Mouse (Mus musculus) splenic B cell, adult 2 months (primary cell): ENCODE results near the gene Cwh43.
A peak's percentile ranks its signal among the peaks of the same experiment; 100 is the strongest.

ENCODE experiments used
- DNase-seq: peaks from one replicate; pipeline ENCODE4 v3.0.0-alpha.2; 2011; ENCODE audit warnings: low read depth, low spot score
- H3K27me3 ChIP-seq: 2 replicates; pipeline ENCODE4 v1.6.1; 2012; ENCODE audit warnings: mild to moderate bottlenecking, low read length, moderate library complexity, mixed read lengths; ENCODE audit not compliant: control insufficient read depth, poor library complexity, insufficient read depth, severe bottlenecking
- H3K36me3 ChIP-seq: 2 replicates; pipeline ENCODE4 v1.6.1; 2012; ENCODE audit warnings: mild to moderate bottlenecking, low read length, moderate library complexity, mixed read lengths; ENCODE audit not compliant: control insufficient read depth, poor library complexity, insufficient read depth, severe bottlenecking

The Cwh43 gene

DNA sequence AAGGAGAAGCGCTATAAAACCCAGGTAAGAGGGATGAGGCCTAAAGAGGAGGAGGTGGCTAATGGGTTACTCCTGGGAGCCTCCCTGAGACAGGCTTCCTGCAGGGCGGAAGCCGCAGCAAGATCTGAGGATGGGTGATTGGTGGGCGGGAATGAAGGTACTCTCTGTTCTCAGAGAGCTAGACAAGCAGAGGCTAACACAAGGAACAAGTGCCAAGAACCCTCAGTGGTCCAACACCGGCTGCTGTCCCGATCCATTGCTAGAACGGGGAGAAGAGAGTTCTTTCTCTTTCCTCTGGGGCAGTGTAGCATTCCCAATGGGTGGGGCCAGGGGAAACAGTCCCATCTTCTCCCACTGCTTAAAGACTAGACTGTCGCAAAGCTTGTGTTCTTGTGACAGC is 25.0 kb upstream of the Cwh43 start:
- H3K36me3 ChIP-seq, result no peaks in the 10 kb centered on the region
- no peaks in the 10 kb centered on the region for H3K27me3 ChIP-seq
- no peak for DNase-seq

DNA sequence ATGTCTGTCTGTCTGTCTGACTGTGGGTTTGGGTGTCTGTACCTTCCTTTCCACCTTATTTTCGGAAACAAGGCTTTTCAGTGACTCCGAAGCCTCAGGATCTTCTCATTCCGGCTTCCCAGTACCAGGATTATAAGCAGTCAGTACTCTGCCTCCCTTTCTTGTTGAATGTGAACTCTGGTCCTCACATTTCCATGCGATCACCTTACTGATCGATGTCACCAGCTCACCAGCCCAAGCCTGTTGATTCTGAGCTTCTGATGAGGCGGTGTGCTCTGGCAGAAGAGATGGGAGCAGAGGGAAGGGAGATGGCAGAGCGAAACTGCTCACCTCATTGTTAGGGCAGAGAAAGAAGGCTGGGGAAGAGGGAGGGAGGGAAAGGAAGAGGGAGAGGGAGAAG is 24.4 kb upstream of the Cwh43 start:
- Histone ChIP-seq H3K36me3 (no peaks in the 10 kb centered on the region), H3K27me3 (no peaks in the 10 kb centered on the region)
- no peak for DNase-seq

DNA sequence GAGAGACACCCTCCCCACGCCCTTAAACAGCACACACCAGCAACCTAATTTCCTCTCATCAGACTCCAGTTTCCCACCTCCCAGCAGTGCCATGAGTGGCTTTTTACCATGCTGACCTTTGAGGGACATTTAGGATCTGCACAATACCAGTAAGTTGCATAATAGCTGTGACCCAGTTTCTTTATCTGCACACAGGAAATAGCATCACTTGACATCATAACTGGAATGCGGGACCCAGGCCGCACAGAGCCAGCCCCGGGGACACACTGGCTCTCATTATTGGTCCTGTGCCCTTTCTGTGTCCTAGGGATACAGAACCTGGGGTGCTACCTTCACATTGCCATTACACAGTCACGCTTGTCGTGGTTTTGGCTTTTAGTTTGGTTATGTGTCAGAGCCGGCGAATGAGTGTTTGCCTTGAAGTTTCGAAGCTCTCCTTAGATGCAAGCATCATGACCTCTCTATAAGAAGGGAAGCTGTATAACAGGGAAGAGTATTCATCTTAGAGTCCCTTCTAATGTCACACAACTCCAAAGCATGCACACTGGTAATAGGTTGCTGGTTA is 23.8 kb upstream of the Cwh43 start:
- Histone ChIP-seq H3K36me3 (no peaks in the 10 kb centered on the region), H3K27me3 (no peaks in the 10 kb centered on the region)
- no peak for DNase-seq

- Histone ChIP-seq H3K36me3 (no peaks in the 10 kb centered on the region), H3K27me3 (no peaks in the 10 kb centered on the region; the same call in 1 of the 2 replicates)
- peak; percentile 80 for DNase-seq
Observed at GRCm38 (mm10) chr5:73382737-73383646, 22.9 kb upstream of the Cwh43 start.

GRCm38 (mm10) chr5:73383647-73383970 is 22.3 kb upstream of the Cwh43 start:
- Histone ChIP-seq H3K36me3 (no peaks in the 10 kb centered on the region), H3K27me3 (no peaks in the 10 kb centered on the region; the same call in 1 of the 2 replicates)
- DNase-seq, result peak; percentile 10

DNA sequence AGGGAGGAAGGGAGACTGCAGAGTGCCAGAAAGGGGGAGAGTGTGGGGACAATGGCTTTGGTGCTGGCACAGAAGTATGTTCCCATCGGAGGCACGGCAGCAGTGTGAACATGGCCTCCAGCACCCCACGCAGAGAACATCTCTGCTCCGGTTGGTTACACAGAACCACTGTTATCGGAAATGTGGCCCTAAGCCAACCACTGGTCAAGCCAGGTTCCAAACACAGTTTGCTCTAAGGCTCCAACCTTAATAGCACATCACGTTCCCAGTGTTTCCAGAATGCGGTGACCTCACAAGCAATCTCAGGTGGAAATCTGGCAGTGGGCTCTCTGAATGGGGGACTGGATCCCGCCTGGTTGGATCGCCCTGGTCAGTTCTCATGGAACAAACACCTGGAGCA is 12.8 kb upstream of the Cwh43 start:
- no peaks in the 10 kb centered on the region for H3K36me3 ChIP-seq
- no peak for DNase-seq
- H3K27me3 ChIP-seq, result no peaks in the 10 kb centered on the region

DNA sequence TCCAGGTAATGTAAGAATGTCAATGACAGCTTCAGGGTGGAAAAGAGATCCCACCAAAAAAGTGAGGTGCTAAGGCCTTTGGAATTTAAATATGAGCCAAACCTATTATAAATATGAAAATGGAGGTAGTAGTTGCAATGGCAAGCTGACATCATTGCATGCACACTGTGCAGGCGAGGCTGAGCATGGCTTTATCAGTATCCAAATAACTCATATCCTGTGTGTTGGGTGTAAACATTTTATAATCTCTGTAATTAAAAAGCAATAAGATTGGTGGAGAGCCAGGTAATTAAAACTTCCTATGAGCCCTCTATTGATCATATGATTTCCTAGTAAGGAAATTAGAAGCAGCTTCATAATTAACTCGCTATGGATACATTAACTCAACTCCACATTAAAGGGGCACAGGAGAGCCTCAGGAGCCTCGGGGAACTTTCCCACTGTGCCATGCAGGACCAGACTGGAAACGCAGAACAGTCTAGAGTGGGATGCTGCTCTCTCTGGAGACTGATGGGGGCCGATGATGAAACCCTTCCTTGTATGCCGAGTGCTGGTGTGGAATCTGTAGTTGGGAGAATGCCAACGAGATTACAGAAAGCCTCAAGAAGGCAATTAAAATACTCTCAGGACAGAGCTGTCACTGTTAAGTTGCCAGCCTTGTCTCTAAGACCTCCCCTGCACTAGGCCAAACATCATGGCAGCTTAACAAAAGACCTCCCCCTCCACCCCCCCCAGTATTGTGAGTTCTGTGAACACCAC is 5.9 kb upstream of the Cwh43 start:
- no peaks in the 10 kb centered on the region for H3K27me3 ChIP-seq
- DNase-seq, result no peak
- no peaks in the 10 kb centered on the region for H3K36me3 ChIP-seq

DNA sequence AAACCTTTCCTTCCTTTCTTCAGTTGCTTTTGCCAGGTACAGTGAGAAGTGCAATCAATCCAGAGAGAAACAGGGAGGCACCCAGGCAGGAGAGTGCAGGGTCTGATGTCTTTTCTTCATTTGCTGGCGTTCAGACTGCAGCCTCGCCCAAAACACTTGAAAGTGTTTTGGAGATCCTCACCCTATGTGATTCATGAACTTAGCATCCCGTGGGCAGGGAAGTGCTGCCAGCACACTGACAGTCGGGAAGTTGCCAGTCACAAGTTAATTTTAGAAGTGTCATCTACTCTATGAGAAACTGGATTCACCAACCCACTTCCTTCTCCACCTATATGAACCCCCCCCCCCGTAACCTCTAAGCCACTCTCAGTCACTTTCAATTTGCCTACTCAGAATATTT is 4.5 kb upstream of the Cwh43 start:
- Histone ChIP-seq H3K27me3 (no peaks in the 10 kb centered on the region), H3K36me3 (no peaks in the 10 kb centered on the region)
- no peak for DNase-seq

DNA sequence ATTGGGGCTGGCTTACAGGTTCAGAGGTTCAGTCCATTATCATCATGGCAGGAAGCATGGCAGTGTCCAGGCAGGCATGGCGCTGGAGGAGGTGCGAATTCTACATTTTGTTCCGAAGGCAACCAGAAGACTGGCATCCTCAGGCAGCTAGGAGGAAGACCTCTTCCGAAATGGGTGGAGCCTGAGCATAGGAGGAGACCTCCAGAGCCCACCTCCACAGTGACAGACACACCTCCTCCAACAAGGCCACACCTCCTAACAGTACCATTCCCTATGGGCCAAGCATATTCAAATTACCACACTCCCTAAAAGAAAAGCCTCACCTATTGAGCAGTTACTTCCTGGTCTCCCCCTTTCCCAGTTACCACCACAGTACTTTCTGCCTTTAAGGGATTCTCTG is 3.0 kb upstream of the Cwh43 start:
- no peaks in the 10 kb centered on the region for H3K36me3 ChIP-seq
- no peak for DNase-seq

GRCm38 (mm10) chr5:73403311-73404068 is 2.4 kb upstream of the Cwh43 start:
- no peak for DNase-seq
- Histone ChIP-seq H3K36me3 (no peaks in the 10 kb centered on the region), H3K27me3 (no peaks in the 10 kb centered on the region)

More for the DNA sequence above, 3.0 kb upstream of the Cwh43 start:
- H3K27me3 ChIP-seq, result no peaks in the 10 kb centered on the region

DNA sequence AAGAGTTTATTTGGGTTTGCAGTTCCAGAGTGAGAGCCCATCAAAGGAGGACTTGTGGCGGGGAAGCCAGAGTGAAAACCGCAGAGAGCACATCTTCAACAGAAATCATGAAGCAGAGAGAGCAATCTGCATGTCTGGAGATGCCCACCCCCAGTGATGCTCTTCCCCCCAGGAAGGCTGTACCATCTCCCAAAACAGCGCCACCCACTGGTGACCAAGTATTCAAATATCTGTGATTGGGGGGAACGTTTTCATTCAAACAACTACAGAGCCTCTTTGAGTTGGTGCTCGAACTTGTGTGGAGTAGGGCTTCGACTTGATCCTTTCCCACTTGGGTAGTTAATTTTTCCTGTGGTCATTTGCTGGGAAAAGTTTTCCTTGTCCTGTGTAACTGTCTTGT is 1.1 kb upstream of the Cwh43 start:
- DNase-seq, result no peak
- Histone ChIP-seq H3K27me3 (no peaks in the 10 kb centered on the region), H3K36me3 (no peaks in the 10 kb centered on the region)

DNA sequence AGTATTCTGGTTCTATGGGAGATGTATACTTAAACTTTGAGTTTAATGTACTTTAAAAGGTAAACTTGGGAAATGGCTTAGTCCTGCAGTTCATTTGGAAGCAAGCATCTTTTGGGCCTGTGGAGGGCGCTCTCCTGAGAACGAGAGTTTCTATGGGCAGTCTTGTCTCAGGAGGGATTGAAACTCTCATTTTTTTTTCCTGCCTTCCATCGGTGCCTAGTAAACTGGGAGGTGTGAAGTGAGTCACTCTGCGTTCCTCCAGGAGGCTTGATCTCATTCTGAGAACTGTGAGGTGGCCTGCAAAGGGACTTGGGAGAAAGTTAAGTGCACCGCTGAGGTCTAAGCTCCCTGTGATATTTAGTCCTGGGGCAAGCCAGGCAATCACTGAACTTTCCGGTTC is 986 bp downstream of the Cwh43 start:
- no peak for DNase-seq
- no peaks in the 10 kb centered on the region for H3K36me3 ChIP-seq

DNA sequence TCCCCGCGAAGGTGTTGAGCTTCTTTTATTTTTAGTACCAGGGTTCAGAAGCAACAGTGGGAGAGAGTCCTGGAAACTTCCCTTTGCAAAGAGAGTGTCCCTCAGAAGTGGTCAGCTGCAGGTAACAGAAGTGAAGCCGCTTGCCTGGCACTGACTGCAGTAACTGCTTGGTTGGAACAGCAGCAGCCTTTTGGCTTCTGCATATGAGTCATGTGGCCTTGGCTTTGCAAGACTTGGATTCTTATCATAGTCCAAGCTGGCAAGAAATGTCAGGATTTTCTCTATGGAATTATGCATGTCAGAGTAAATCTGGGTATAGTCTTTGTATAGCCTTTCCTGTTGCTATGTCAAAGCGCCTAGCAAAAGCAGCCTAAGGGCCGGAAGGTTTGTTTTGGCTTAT is 4.1 kb downstream of the Cwh43 start:
- H3K27me3 ChIP-seq, result no peaks in the 10 kb centered on the region
- H3K36me3 ChIP-seq, result no peaks in the 10 kb centered on the region
- DNase-seq, result no peak

More for the DNA sequence above, 986 bp downstream of the Cwh43 start:
- H3K27me3 ChIP-seq, result no peaks in the 10 kb centered on the region

DNA sequence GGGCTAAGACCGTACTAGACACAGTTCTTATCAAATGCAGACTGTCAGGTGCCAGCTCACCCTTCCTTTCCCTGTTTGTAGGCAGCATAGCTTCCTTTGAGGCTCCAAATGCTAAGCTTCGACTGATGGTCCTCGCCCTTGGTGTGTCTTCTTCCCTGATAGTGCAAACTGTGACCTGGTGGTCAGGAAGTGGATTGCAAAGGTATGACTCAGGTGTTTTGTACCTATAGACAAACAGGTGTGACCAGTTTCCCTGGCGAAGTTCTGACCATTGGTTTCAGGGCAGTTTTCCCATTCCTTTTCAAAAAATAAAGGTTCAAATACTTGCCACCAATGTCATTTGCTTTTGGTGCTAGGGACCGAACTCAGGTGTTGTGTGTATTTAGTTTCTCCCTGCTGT is 5.9 kb downstream of the Cwh43 start:
- H3K27me3 ChIP-seq, result no peaks in the 10 kb centered on the region
- DNase-seq, result no peak
- H3K36me3 ChIP-seq, result no peaks in the 10 kb centered on the region
